Mouse (Mus musculus) small intestine, adult 2 months (tissue): Measurements from ENCODE around the gene Tulp2.

Experiments
- CTCF ChIP-seq: fragments of 200-500 bp; IDR thresholded peaks from 2 replicates; pipeline ENCODE4 v1.5.1; 2012; ENCODE audit warnings: low read depth, mild to moderate bottlenecking, control low read depth, inconsistent platforms, low read length, moderate library complexity, mixed read lengths; ENCODE audit not compliant: insufficient replicate concordance, insufficient read length; ENCODE audit errors: extremely low read depth
- POLR2A ChIP-seq: fragments of 200-500 bp; IDR thresholded peaks from 2 replicates; pipeline ENCODE4 v1.6.1; 2012; ENCODE audit warnings: low read depth, mild to moderate bottlenecking, control low read depth, inconsistent platforms, low read length, moderate library complexity

DNA sequence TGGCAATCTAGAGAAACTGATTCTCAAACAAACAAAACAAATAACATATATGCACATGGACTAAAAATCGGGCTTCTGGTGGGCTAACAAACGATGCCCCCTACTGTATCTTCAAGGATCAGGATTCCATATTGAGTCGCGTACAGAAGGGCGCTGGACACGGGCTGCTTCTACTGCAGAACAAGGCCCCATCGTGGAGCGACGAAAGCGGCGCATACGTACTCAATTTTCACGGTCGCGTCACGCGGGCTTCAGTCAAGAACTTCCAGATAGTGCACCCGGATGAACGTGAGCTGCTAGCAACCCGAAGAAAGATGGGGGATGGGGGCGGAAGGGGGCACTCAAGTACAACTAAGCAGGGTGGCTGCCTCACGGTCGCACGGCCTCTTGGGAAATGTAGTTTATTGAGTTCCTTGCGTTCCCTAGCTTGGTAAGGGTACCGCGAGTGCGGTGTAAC lies 40.1 kb downstream of the Tulp2 start:
- peak; percentile 27; the same call in 1 of the 2 replicates for TF ChIP-seq CTCF
- no peak; the same call in 1 of the 2 replicates for TF ChIP-seq POLR2A
